Mouse (Mus musculus): Measurements from ENCODE around the gene Camsap3. TPM values are rescaled to one million over a fixed set of nuclear protein-coding genes. Genes with fewer than 3 reads are reported as not detected.
A peak's percentile ranks its signal among the peaks of the same experiment; 100 is the strongest.
"Not testable (repeated sequence)": the region's sequence is repeated elsewhere in the genome, so short reads cannot be mapped to it uniquely, and the experiment has no call there.

Camsap3 gene
- polyA plus RNA-seq, 1 experiment from 2014 or later = 5.1 TPM

GRCm38 (mm10) chr8:3568378-3568777, 18.7 kb upstream of the Camsap3 start:
- peak overlapping the region; percentile 9 for H3K4me3 ChIP-seq (ENCODE audit: low read depth, low read length)
- H3K9ac ChIP-seq (replicated peaks; ENCODE audit: low read length) = peak overlapping the region; percentile 41; the same call in 1 of the 2 replicates
- H3K4me2 ChIP-seq (ENCODE audit: low read depth, low read length) = peak overlapping the region; percentile 8
- H3K27me3 ChIP-seq (ENCODE audit: control insufficient read depth, insufficient read depth, low read length) = no peaks in the 10 kb centered on the region
- no peak for ATAC-seq (replicated peaks; ENCODE audit: insufficient number of reproducible peaks, low FRiP score, low TSS enrichment, low read depth)
- WGBS = 11% methylated on average over 7 of the region's 7 CpGs
- H3K27ac ChIP-seq (replicated peaks; ENCODE audit: low read depth, low read length) = no peak overlapping the region
- DNase-seq (ENCODE audit: low spot score) = no peak
- no peaks in the 10 kb centered on the region for H3K9me3 ChIP-seq (replicated peaks; ENCODE audit: control insufficient read depth, low read length)
- H3K36me3 ChIP-seq (replicated peaks; ENCODE audit: control insufficient read depth, insufficient read depth, low read depth, low read length) = no peaks in the 10 kb centered on the region
- H3K4me1 ChIP-seq (ENCODE audit: control insufficient read depth, insufficient read depth, low read length) = no peaks in the 10 kb centered on the region

GRCm38 (mm10) chr8:3569784-3570183, 17.3 kb upstream of the Camsap3 start:
- ATAC-seq (replicated peaks; ENCODE audit: insufficient number of reproducible peaks, low FRiP score, low TSS enrichment, low read depth) (no peak), DNase-seq (ENCODE audit: low spot score) (no peak)
- Histone ChIP-seq H3K9me3 (replicated peaks; ENCODE audit: control insufficient read depth, low read length) (no peaks in the 10 kb centered on the region), H3K4me1 (ENCODE audit: control insufficient read depth, insufficient read depth, low read length) (no peaks in the 10 kb centered on the region), H3K9ac (replicated peaks; ENCODE audit: low read length) (no peak overlapping the region), H3K36me3 (replicated peaks; ENCODE audit: control insufficient read depth, insufficient read depth, low read depth, low read length) (no peaks in the 10 kb centered on the region), H3K27me3 (ENCODE audit: control insufficient read depth, insufficient read depth, low read length) (no peaks in the 10 kb centered on the region), H3K4me2 (ENCODE audit: low read depth, low read length) (no peak overlapping the region), H3K4me3 (ENCODE audit: low read depth, low read length) (no peak overlapping the region), H3K27ac (replicated peaks; ENCODE audit: low read depth, low read length) (no peak overlapping the region)
- 85% methylated on average over 5 of the region's 5 CpGs for WGBS

- Histone ChIP-seq H3K9me3 (replicated peaks; ENCODE audit: control insufficient read depth, low read length) (no peaks in the 10 kb centered on the region), H3K4me3 (ENCODE audit: low read depth, low read length) (no peak overlapping the region), H3K4me2 (ENCODE audit: low read depth, low read length) (no peak overlapping the region), H3K9ac (replicated peaks; ENCODE audit: low read length) (no peak overlapping the region), H3K27ac (replicated peaks; ENCODE audit: low read depth, low read length) (no peak overlapping the region), H3K4me1 (ENCODE audit: control insufficient read depth, insufficient read depth, low read length) (no peaks in the 10 kb centered on the region), H3K27me3 (ENCODE audit: control insufficient read depth, insufficient read depth, low read length) (no peaks in the 10 kb centered on the region), H3K36me3 (replicated peaks; ENCODE audit: control insufficient read depth, insufficient read depth, low read depth, low read length) (no peaks in the 10 kb centered on the region)
- no peak for ATAC-seq (replicated peaks; ENCODE audit: insufficient number of reproducible peaks, low FRiP score, low TSS enrichment, low read depth)
- no peak for DNase-seq (ENCODE audit: low spot score)
- WGBS = 91% methylated on average over 3 of the region's 3 CpGs
Measured at GRCm38 (mm10) chr8:3574546-3574945, 12.5 kb upstream of the Camsap3 start.

GRCm38 (mm10) chr8:3576211-3576960, 10.7 kb upstream of the Camsap3 start:
- no peaks in the 10 kb centered on the region for H3K27me3 ChIP-seq (ENCODE audit: control insufficient read depth, insufficient read depth, low read length)
- H3K4me3 ChIP-seq (ENCODE audit: low read depth, low read length) = no peak overlapping the region
- no peaks in the 10 kb centered on the region for H3K9me3 ChIP-seq (replicated peaks; ENCODE audit: control insufficient read depth, low read length)
- H3K4me1 ChIP-seq (ENCODE audit: control insufficient read depth, insufficient read depth, low read length) = no peaks in the 10 kb centered on the region
- DNase-seq (ENCODE audit: low spot score) (no peak), ATAC-seq (replicated peaks; ENCODE audit: insufficient number of reproducible peaks, low FRiP score, low TSS enrichment, low read depth) (no peak)
- WGBS = 76% methylated on average over 15 of the region's 15 CpGs
- H3K9ac ChIP-seq (replicated peaks; ENCODE audit: low read length) = no peak overlapping the region
- no peak overlapping the region for H3K27ac ChIP-seq (replicated peaks; ENCODE audit: low read depth, low read length)
- H3K36me3 ChIP-seq (replicated peaks; ENCODE audit: control insufficient read depth, insufficient read depth, low read depth, low read length) = no peaks in the 10 kb centered on the region
- no peak overlapping the region for H3K4me2 ChIP-seq (ENCODE audit: low read depth, low read length)

GRCm38 (mm10) chr8:3579390-3580364, 7.4 kb upstream of the Camsap3 start:
- Histone ChIP-seq H3K27me3 (ENCODE audit: control insufficient read depth, insufficient read depth, low read length) (no peaks in the 10 kb centered on the region), H3K9me3 (replicated peaks; ENCODE audit: control insufficient read depth, low read length) (no peaks in the 10 kb centered on the region), H3K4me3 (ENCODE audit: low read depth, low read length) (no peak overlapping the region), H3K4me2 (ENCODE audit: low read depth, low read length) (no peak overlapping the region), H3K27ac (replicated peaks; ENCODE audit: low read depth, low read length) (no peak overlapping the region), H3K9ac (replicated peaks; ENCODE audit: low read length) (no peak overlapping the region; the same call in 1 of the 2 replicates), H3K4me1 (ENCODE audit: control insufficient read depth, insufficient read depth, low read length) (no peaks in the 10 kb centered on the region), H3K36me3 (replicated peaks; ENCODE audit: control insufficient read depth, insufficient read depth, low read depth, low read length) (no peaks in the 10 kb centered on the region)
- 70% methylated on average over 9 of the region's 9 CpGs for WGBS
- DNase-seq (ENCODE audit: low spot score) = no peak
- 0 out of 2 replicates have a peak, but pooled peaks have one; percentile 15 for ATAC-seq (replicated peaks; ENCODE audit: insufficient number of reproducible peaks, low FRiP score, low TSS enrichment, low read depth)

- H3K4me1 ChIP-seq (ENCODE audit: control insufficient read depth, insufficient read depth, low read length); H3K27ac ChIP-seq (replicated peaks; ENCODE audit: low read depth, low read length); H3K9ac ChIP-seq (replicated peaks; ENCODE audit: low read length); H3K4me2 ChIP-seq (ENCODE audit: low read depth, low read length); DNase-seq (ENCODE audit: low spot score); H3K4me3 ChIP-seq (ENCODE audit: low read depth, low read length); ATAC-seq (replicated peaks; ENCODE audit: insufficient number of reproducible peaks, low FRiP score, low TSS enrichment, low read depth); H3K36me3 ChIP-seq (replicated peaks; ENCODE audit: control insufficient read depth, insufficient read depth, low read depth, low read length); H3K27me3 ChIP-seq (ENCODE audit: control insufficient read depth, insufficient read depth, low read length); H3K9me3 ChIP-seq (replicated peaks; ENCODE audit: control insufficient read depth, low read length): not testable (repeated sequence)
- 82% methylated on average over 1 of the region's 3 CpGs for WGBS
Measured at GRCm38 (mm10) chr8:3581961-3582360, 5.1 kb upstream of the Camsap3 start.

- Histone ChIP-seq H3K9ac (replicated peaks; ENCODE audit: low read length) (no peak overlapping the region), H3K4me3 (ENCODE audit: low read depth, low read length) (no peak overlapping the region), H3K4me1 (ENCODE audit: control insufficient read depth, insufficient read depth, low read length) (no peaks in the 10 kb centered on the region), H3K27ac (replicated peaks; ENCODE audit: low read depth, low read length) (no peak overlapping the region), H3K27me3 (ENCODE audit: control insufficient read depth, insufficient read depth, low read length) (0 out of 2 replicates have a peak, but pooled peaks cover 2% of the 10 kb centered on the region), H3K36me3 (replicated peaks; ENCODE audit: control insufficient read depth, insufficient read depth, low read depth, low read length) (no peaks in the 10 kb centered on the region), H3K9me3 (replicated peaks; ENCODE audit: control insufficient read depth, low read length) (no peaks in the 10 kb centered on the region), H3K4me2 (ENCODE audit: low read depth, low read length) (no peak overlapping the region)
- no peak for DNase-seq (ENCODE audit: low spot score)
- no peak for ATAC-seq (replicated peaks; ENCODE audit: insufficient number of reproducible peaks, low FRiP score, low TSS enrichment, low read depth)
- 96% methylated on average over 2 of the region's 2 CpGs for WGBS
Measured at GRCm38 (mm10) chr8:3586452-3586851, 641 bp upstream of the Camsap3 start.

All from embryonic facial prominence, embryonic 11.5 days (tissue).